Mouse (Mus musculus) cerebellum, adult 2 months (tissue): ENCODE results near the gene Zcchc24. TPM values are rescaled to one million over a fixed set of nuclear protein-coding genes. Genes with fewer than 3 reads are reported as not detected.

Experiments
- DNase-seq, 2 experiments: peaks; one replicate each; pipeline ENCODE4 v3.0.0; 2021
- H3K27ac ChIP-seq: fragments of 200-500 bp; 2 replicates; pipeline ENCODE4 v1.5.1; 2012; ENCODE audit warnings: low read length, control low read depth, inconsistent platforms; ENCODE audit not compliant: insufficient read depth
- H3K27me3 ChIP-seq: fragments of 200-500 bp; 2 replicates; pipeline ENCODE4 v1.6.1; 2012; ENCODE audit warnings: inconsistent platforms, mild to moderate bottlenecking, low read length, moderate library complexity; ENCODE audit not compliant: control insufficient read depth, insufficient read depth
- H3K4me1 ChIP-seq: fragments of 200-500 bp; 2 replicates; pipeline ENCODE4 v1.6.1; 2011; ENCODE audit warnings: low read length; ENCODE audit not compliant: control insufficient read depth, insufficient read depth
- H3K4me3 ChIP-seq: fragments of 200-500 bp; replicated peaks from 2 replicates; pipeline ENCODE3; 2011; ENCODE audit warnings: mild to moderate bottlenecking, low read depth, low read length, control low read depth; ENCODE audit not compliant: insufficient read depth
- CTCF ChIP-seq: fragments of 200-500 bp; IDR thresholded peaks from 2 replicates; pipeline ENCODE4 v1.5.1; 2011; ENCODE audit warnings: low read depth, mild to moderate bottlenecking, control low read depth, low read length, moderate library complexity, borderline replicate concordance; ENCODE audit not compliant: insufficient read depth
- POLR2A ChIP-seq: fragments of 200-500 bp; IDR thresholded peaks from 2 replicates; pipeline ENCODE4 v1.6.1; 2011; ENCODE audit warnings: low read length, control low read depth, borderline replicate concordance; ENCODE audit not compliant: insufficient read depth
- WGBS: fragments of 180-500 bp; shearing (Covaris S2); methylation state at CpG from one replicate; pipeline ENCODE4 v1.1.7; 2018; 5-methylcytosine and 5-hydroxymethylcytosine counted together
- polyA plus RNA-seq: library from polyadenylated mRNA; depleted of rRNA; stranded (reverse); fragments of >200 nt; gene quantifications from 2 replicates; pipeline ENCODE4 v1.2.3, GENCODE M21; 2012

Zcchc24 gene
- polyA plus RNA-seq, 1 experiment: 71.4 TPM

DNA sequence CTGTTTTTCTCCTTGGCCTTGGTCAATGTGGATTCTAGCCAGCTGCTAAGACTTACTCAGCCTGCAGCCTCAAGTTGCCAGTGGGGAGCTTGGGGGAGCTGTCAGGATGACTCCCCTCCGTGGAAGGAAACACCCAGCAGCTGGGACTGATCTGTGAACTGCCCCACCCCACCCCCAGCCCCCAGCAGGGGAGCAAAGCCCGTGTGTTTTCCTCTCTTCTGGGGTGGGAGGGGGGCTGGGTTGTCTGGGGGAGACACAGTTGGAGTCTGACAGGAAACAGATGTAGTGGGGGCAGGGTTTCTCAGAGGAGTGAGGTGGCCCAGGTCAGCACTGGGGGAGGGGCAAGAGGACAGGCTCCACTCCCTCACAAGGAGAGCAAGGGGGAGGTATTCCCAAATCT lies 50.4 kb downstream of the Zcchc24 start:
- DNase-seq: peak in 1 of 2 experiments; percentile 20
- TF ChIP-seq POLR2A (no peak), CTCF (no peak)
- Histone ChIP-seq H3K27me3 (no peaks in the 10 kb centered on the region), H3K4me1 (peaks cover 5% of the 10 kb centered on the region; the same call in 1 of the 2 replicates), H3K4me3 (no peak overlapping the region), H3K27ac (no peak overlapping the region)
- 12% methylated on average over 2 of the region's 2 CpGs for WGBS

DNA sequence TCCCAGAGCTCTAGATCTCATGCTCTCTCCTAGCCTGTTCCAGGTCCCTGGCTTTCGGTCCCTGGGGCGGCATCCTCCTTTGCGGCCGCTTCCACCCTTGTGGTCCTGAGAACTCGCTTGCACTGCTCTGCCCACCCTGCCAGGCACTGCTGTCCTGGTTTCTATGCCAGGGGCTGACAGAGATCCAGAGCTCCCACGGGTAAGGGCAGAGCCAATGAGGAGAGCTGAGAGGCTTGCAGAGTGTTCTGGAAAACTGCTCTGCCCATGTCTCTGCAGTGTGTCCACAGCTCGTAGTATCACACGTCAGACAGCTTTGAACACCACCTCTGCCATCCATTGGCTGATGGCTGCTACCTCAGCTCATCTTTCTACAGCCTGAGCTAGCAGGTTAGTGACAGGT lies 51.1 kb downstream of the Zcchc24 start:
- WGBS: 33% methylated on average over 8 of the region's 8 CpGs
- H3K4me3 ChIP-seq: no peak overlapping the region
- H3K27ac ChIP-seq: no peak overlapping the region

DNA sequence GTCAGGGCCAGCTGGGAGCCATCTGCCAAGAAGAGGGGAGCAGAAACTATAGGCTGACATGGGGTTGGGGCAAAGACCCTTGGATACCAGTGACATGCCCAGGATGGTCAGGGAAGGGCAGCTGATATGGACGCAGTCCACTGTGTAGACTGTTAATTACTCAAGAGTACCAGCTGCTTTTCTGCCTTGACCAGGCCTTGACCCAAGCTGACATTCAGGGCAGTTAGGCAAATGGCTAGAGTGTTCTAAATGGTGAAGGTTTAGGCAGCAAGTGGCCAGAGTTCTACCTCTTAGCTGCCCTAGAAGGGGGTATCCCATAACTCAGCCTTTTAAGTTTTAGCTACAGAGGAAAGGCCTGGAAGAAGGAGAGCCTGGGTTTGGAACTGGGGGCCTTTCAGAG lies 52.3 kb downstream of the Zcchc24 start:
- WGBS: 85% methylated on average over 1 of the region's 1 CpGs
- no peak overlapping the region for H3K27ac ChIP-seq
- H3K4me1 ChIP-seq: peaks cover 5% of the 10 kb centered on the region; the same call in 1 of the 2 replicates
- no peak overlapping the region for H3K4me3 ChIP-seq
- no peak for DNase-seq
- no peaks in the 10 kb centered on the region for H3K27me3 ChIP-seq
- no peak for TF ChIP-seq CTCF
- TF ChIP-seq POLR2A: no peak

More for the DNA sequence above, 51.1 kb downstream of the Zcchc24 start:
- TF ChIP-seq CTCF (no peak), POLR2A (no peak)
- Histone ChIP-seq H3K27me3 (no peaks in the 10 kb centered on the region), H3K4me1 (peaks cover 5% of the 10 kb centered on the region; the same call in 1 of the 2 replicates)
- DNase-seq: peak in 1 of 2 experiments; percentile 26

DNA sequence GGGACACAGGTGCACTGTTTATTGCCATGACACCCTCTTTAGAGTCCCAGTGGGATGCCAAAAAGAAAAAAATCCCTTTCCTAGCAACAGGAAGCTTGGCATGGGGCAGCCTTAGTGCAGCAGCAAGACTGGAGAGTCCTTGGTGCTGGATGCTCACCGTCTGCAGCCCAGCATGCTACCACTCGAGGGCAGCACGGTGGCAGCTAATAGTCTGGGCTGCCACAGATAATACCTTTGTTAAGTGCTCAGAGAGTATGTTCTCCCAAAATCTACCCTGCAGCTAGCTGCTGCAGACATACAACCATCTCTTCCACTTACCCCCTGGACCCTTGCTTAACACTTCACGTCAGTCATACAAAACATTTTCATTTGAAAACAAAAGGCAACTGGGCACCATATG lies 55.4 kb downstream of the Zcchc24 start:
- peak in 1 of 2 experiments; percentile 20 for DNase-seq
- 25% methylated on average over 4 of the region's 4 CpGs for WGBS
- Histone ChIP-seq H3K4me3 (no peak overlapping the region), H3K4me1 (peaks cover 5% of the 10 kb centered on the region; the same call in 1 of the 2 replicates), H3K27me3 (no peaks in the 10 kb centered on the region), H3K27ac (no peak overlapping the region)
- TF ChIP-seq POLR2A: no peak
- TF ChIP-seq CTCF: peak; percentile 44; the same call in 1 of the 2 replicates

DNA sequence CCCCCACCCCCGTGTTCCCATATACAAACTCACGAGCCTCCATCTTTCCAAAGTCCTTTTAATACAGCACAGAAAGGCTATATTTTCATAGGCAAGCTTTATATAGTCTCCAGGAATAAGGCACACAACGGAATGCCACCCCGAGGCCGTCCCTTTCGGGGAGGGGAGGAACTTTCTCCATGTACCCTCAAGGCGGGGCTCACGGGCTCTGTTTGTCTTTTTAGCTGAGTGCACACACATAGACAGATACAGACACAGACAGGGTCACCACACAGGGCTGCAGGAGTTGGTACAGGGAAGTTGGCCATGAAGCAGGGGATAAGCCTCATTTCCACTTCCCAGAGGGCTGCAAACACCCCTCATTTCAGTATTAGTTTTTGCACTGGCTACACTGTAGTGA lies 57.2 kb downstream of the Zcchc24 start:
- 81% methylated on average over 8 of the region's 8 CpGs for WGBS

DNA sequence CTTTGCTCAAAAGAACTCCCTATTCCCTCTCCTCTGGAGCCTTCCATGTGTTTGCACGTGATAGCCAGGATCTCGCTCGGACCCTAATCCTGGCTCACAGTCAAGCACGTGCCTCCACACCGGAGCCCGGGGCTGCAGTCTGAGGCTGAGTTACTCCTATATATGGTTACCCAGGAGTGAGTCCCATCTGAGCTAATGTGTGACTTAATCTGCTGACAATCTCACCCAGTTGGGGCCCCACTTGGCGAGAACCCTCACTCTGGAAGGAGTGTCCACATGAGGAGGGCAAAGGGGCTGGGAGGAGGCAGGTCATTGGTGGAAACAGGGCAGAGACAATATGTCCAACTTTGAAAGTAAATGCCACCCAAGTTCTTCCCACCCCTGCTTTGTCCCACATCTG lies 57.7 kb downstream of the Zcchc24 start:
- no peak for DNase-seq
- H3K4me3 ChIP-seq: no peak overlapping the region
- no peak overlapping the region for H3K27ac ChIP-seq
- H3K27me3 ChIP-seq: no peaks in the 10 kb centered on the region
- no peaks in the 10 kb centered on the region for H3K4me1 ChIP-seq
- no peak for TF ChIP-seq POLR2A
- no peak for TF ChIP-seq CTCF
- WGBS: 35% methylated on average over 7 of the region's 7 CpGs

More for the DNA sequence above, 57.2 kb downstream of the Zcchc24 start:
- TF ChIP-seq CTCF (no peak), POLR2A (no peak)
- no peaks in the 10 kb centered on the region for H3K4me1 ChIP-seq
- H3K27ac ChIP-seq: no peak overlapping the region
- no peak for DNase-seq
- no peak overlapping the region for H3K4me3 ChIP-seq
- H3K27me3 ChIP-seq: no peaks in the 10 kb centered on the region

DNA sequence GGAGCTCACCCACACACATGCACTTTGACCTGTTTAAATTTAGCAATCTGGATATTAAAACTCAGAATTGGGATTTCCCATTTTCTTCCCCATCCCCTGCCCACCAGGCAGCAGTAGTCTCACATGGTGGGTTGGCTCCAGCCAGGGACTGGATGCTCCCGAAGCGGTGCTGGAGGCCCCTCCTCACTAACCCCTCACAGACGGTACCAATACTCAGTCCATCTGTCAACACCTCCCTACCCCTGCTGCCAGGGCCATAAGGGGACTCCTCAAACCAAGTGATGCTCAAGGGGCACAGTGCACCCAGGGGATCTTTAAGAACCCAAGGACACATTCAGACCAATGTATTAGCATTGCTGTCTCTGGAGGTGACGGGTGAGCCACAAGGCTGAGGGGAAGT lies 58.2 kb downstream of the Zcchc24 start:
- Histone ChIP-seq H3K4me1 (no peaks in the 10 kb centered on the region), H3K27me3 (no peaks in the 10 kb centered on the region), H3K4me3 (no peak overlapping the region), H3K27ac (no peak overlapping the region)
- 44% methylated on average over 4 of the region's 4 CpGs for WGBS
- DNase-seq: no peak
- TF ChIP-seq CTCF: no peak
- no peak for TF ChIP-seq POLR2A

DNA sequence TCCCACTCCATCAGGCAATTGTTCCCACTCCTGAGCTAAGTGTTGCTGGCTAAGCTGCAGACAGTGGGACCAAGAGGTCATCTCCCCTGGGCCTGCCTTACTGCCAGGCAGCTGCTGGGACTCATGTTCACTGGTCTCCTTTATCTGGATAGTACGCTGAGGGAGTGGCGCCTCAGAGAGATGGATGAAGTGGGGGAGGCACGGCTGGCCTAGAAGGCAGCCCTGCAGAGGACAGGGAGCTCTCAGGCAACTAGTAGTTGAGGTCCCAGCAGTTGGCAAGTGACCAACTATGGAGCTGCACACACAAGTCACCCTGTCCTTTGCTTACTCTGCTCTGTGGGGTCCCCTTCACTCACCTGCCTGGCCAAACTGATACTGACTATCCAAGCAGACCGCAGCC lies 58.8 kb downstream of the Zcchc24 start:
- H3K4me1 ChIP-seq: no peaks in the 10 kb centered on the region
- TF ChIP-seq POLR2A (no peak), CTCF (no peak)
- 85% methylated on average over 4 of the region's 4 CpGs for WGBS
- no peaks in the 10 kb centered on the region for H3K27me3 ChIP-seq
- no peak overlapping the region for H3K4me3 ChIP-seq
- DNase-seq: no peak
- no peak overlapping the region for H3K27ac ChIP-seq

DNA sequence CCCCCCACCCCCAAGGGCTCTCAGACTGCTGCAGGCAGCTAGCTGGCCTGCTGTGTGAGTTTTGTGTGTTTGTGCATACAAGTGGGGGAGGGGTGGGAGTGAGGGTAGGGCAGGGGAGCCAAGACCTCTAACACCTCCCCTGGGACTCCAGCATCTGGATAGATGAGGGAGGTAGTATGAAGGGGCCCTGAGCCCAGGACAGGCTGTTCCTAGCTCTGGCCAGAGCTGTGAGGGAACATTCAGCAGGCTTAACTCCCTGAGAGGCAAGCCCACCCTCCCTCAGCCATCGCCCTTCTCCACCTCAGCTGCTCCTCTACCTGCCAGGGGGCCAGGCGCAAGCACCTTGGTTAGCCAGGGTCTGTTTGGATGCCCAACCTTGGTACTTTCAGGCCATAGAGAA lies 59.9 kb downstream of the Zcchc24 start:
- 93% methylated on average over 2 of the region's 2 CpGs for WGBS
- H3K27me3 ChIP-seq: no peaks in the 10 kb centered on the region
- H3K4me1 ChIP-seq: no peaks in the 10 kb centered on the region
- DNase-seq: no peak
- H3K27ac ChIP-seq: no peak overlapping the region
- TF ChIP-seq CTCF (no peak), POLR2A (no peak)
- no peak overlapping the region for H3K4me3 ChIP-seq
